ENCODE assay signal across 27 mouse cellular contexts in genomic region chr16:11303741-11304140, GRCm38 (mm10). TPM values are rescaled to one million over a fixed set of nuclear protein-coding genes. Genes with fewer than 3 reads are reported as not detected.
A peak's percentile ranks its signal among the peaks of the same experiment; 100 is the strongest.
DNase-seq lines count a peak whose midpoint lies in the region; TF ChIP-seq lines count a peak whose summit lies in the region.
"Had no signal": no experiment of that assay in that cellular context is flagged by ENCODE, and none has a peak within 500 bp of the region (broad histone marks: within the 10 kb centered on the region; RNA-seq: fewer than 3 reads in every experiment).

No protein-coding gene starts in this region.

- no peak overlapping the region for H3K4me2 ChIP-seq in CH12.LX (ENCODE audit: insufficient read depth, low read depth, poor library complexity, severe bottlenecking)

- H3K79me2 ChIP-seq in CH12.LX (replicated peaks; ENCODE audit: control insufficient read depth, extremely low read depth, insufficient read depth, poor library complexity, severe bottlenecking) = no peaks in the 10 kb centered on the region

- peaks cover 0 to 10% of the 10 kb centered on the region in 2 experiments; a peak in 2 of 4 replicates for H3K4me1 ChIP-seq in CH12.LX (ENCODE audit: control insufficient read depth in 1 of 2, insufficient read depth in 2 of 2)
- no peaks in the 10 kb centered on the region for H3K4me1 ChIP-seq in ES-Bruce4 (ENCODE audit: control insufficient read depth, insufficient read depth, low read length)
- peaks cover 0 to 5% of the 10 kb centered on the region in 2 experiments; a peak in 1 of 4 replicates for H3K4me1 ChIP-seq in ES-E14 (ENCODE audit: control insufficient read depth in 2 of 2, insufficient read depth in 2 of 2, low read length in 2 of 2, poor library complexity in 1 of 2)

- TF ChIP-seq POLR2A in CH12.LX (IDR thresholded peaks at IDR 0.05; ENCODE audit: low read depth, low read length) (no peak), ES-Bruce4 (IDR thresholded peaks at IDR 0.05; ENCODE audit: insufficient read depth, low read length) (no peak)

- H3K36me3 ChIP-seq in CH12.LX (replicated peaks in 1 of 2; ENCODE audit: control insufficient read depth in 1 of 2, insufficient read depth in 1 of 2, low read length in 1 of 2) = no peaks in the 10 kb centered on the region
- no peaks in the 10 kb centered on the region for H3K36me3 ChIP-seq in ES-Bruce4 (ENCODE audit: control insufficient read depth, insufficient read depth, low read length, poor library complexity, severe bottlenecking)
- no peaks in the 10 kb centered on the region for H3K36me3 ChIP-seq in ES-E14 (ENCODE audit: control insufficient read depth, insufficient read depth, low read length, poor library complexity, severe bottlenecking)
- H3K36me3 ChIP-seq: G1E had no signal

- in situ Hi-C loops in CH12.LX (cut with MboI; ENCODE audit: low pct_ligation_motif_present, low pct_unique_long_range_greater_than_20kb, low sequenced_read_pairs) = no loop called here
- in situ Hi-C loops in ES-E14 (cut with MboI; ENCODE audit: low sequenced_read_pairs in 2 of 2, unreplicated experiment in 2 of 2) = no loop called here

- H3K27me3 ChIP-seq in CH12.LX (replicated peaks) (no peaks in the 10 kb centered on the region), ES-Bruce4 (ENCODE audit: control insufficient read depth, insufficient read depth, low read length, poor library complexity, severe bottlenecking) (no peaks in the 10 kb centered on the region)
- H3K27me3 ChIP-seq: Patski had no signal

- H3K9ac ChIP-seq in CH12.LX (ENCODE audit: insufficient read depth, low read depth) (no peak overlapping the region), ES-Bruce4 (ENCODE audit: low read depth, poor library complexity, severe bottlenecking) (no peak overlapping the region), ES-E14 (ENCODE audit: insufficient read depth, low read depth, low read length, poor library complexity, severe bottlenecking) (no peak overlapping the region)

- no peak for TF ChIP-seq RAD21 in CH12.LX (IDR thresholded peaks at IDR 0.05; ENCODE audit: low read depth, low read length)

- TF ChIP-seq CTCF in CH12.LX (conservative IDR thresholded peaks at IDR 0.05 in 1 of 2, IDR thresholded peaks at IDR 0.05 in 1 of 2; ENCODE audit: low read depth in 2 of 2, low read length in 2 of 2) (no peak), ES-Bruce4 (IDR thresholded peaks at IDR 0.05; ENCODE audit: low read depth, low read length) (no peak)

- H3K27ac ChIP-seq in CH12.LX (ENCODE audit: insufficient read depth, low read depth) (no peak overlapping the region), ES-Bruce4 (ENCODE audit: insufficient read depth, low read length) (0 out of 2 replicates have a peak overlapping the region, but pooled peaks have one; percentile 7), ES-E14 (ENCODE audit: insufficient read depth, low read depth, low read length, poor library complexity, severe bottlenecking) (no peak overlapping the region)

- H3K4me3 ChIP-seq in CH12.LX (replicated peaks in 1 of 3; ENCODE audit: low read depth in 2 of 3, low read length in 2 of 3, poor library complexity in 1 of 3) = no peak overlapping the region
- no peak overlapping the region for H3K4me3 ChIP-seq in ES-Bruce4 (ENCODE audit: low read depth, low read length)
- no peak overlapping the region for H3K4me3 ChIP-seq in ES-E14 (ENCODE audit: insufficient read depth in 1 of 2, low read depth in 1 of 2, low read length in 2 of 2, poor library complexity in 1 of 2, severe bottlenecking in 1 of 2)

- DNase-seq in CH12.LX (ENCODE audit: extremely low read depth) (no peak), ES-E14 (ENCODE audit: low read depth, low spot score) (no peak)
- no peak for DNase-seq in lung, postnatal 25 days (ENCODE audit: low spot score)
- DNase-seq in frontal cortex, postnatal 25 days (ENCODE audit: low spot score in 2 of 2) = no peak
- no peak for DNase-seq in natural killer cell, adult 2 months (ENCODE audit: low spot score in 2 of 2)
- DNase-seq: adrenal gland, adult 2 months; adrenal gland, adult 8-10 months; adrenal gland, postnatal 10 days; adrenal gland, postnatal 14 days; adrenal gland, postnatal 25 days; adrenal gland, postnatal 36 days; B cell, adult 2 months; cerebellum, adult 11 months; cerebellum, adult 11-12 months; cerebellum, adult 18-20 months; cerebellum, adult 2 months; cerebellum, adult 8-10 months; cerebellum, adult 9-10 months had no signal

- dilution Hi-C loops in CH12.LX (cut with MboI; ENCODE audit: extremely low pct_ligation_motif_present, extremely low pct_unique_long_range_greater_than_20kb, low sequenced_read_pairs) = no loop called here

- H3K9me3 ChIP-seq in CH12.LX (replicated peaks; ENCODE audit: low read length) = no peaks in the 10 kb centered on the region
- no peaks in the 10 kb centered on the region for H3K9me3 ChIP-seq in ES-Bruce4 (replicated peaks; ENCODE audit: control insufficient read depth, insufficient read depth, low read length, poor library complexity, severe bottlenecking)
- H3K9me3 ChIP-seq in ES-E14 (ENCODE audit: control insufficient read depth, insufficient read depth, low read depth, low read length) = no peaks in the 10 kb centered on the region
- H3K9me3 ChIP-seq: G1E had no signal

- no peak for TF ChIP-seq EP300 in CH12.LX (IDR thresholded peaks at IDR 0.05; ENCODE audit: low read length)
- TF ChIP-seq EP300 in ES-Bruce4 (IDR thresholded peaks at IDR 0.05; ENCODE audit: insufficient read depth, low read depth, low read length) = no peak

TF ChIP-seq in CH12.LX, 34 proteins besides CTCF, POLR2A, EP300 and RAD21:
- no peak for TF ChIP-seq TBP (conservative IDR thresholded peaks at IDR 0.05; ENCODE audit: low read depth, low read length)
- peak; percentile 83 for TF ChIP-seq MAFK (IDR thresholded peaks at IDR 0.05; ENCODE audit: insufficient replicate concordance, low read length)

TF ChIP-seq in ES-E14, 5 proteins besides CTCF, POLR2A, EP300 and RAD21:
- TF ChIP-seq HCFC1 (IDR thresholded peaks at IDR 0.05; ENCODE audit: borderline replicate concordance, insufficient read depth, low read length) = no peak
- TF ChIP-seq MAFK (IDR thresholded peaks at IDR 0.05; ENCODE audit: insufficient read depth, low read depth, low read length) = peak; percentile 86
- no peak for TF ChIP-seq CHD2 (IDR thresholded peaks at IDR 0.05; ENCODE audit: low read depth, low read length)
- TF ChIP-seq ZC3H11A (IDR thresholded peaks at IDR 0.05; ENCODE audit: borderline replicate concordance, low read depth, low read length) = no peak

RNA-seq across cellular contexts. Expression of gene Tnfrsf17, which starts 9.9 kb away (rescaled TPM):
- 0.17 and 0.29 TPM in 2 replicates for total RNA-seq in CH12.LX (2012; rRNA removed)
- 0.32 and 0.42 TPM in 2 replicates for total RNA-seq in CH12.LX (2014; rRNA removed)
- not detected in 2 replicates for polyA plus RNA-seq in CH12.LX (2012; ENCODE audit: insufficient read length, low read depth)
- not detected in 2 replicates for polyA plus RNA-seq in ES-Bruce4 (2011; ENCODE audit: insufficient read depth, insufficient read length, low read depth, missing spikeins)
- total RNA-seq in ES-E14 (2012; rRNA removed) = 0.32 and 0.45 TPM in 2 replicates
- total RNA-seq: adrenal gland, adult 18-20 months; adrenal gland, adult 2 months; adrenal gland, postnatal 10 days; adrenal gland, postnatal 14 days; adrenal gland, postnatal 25 days; adrenal gland, postnatal 36 days; adrenal gland, postnatal 4 days; G1E; MEL had no signal
- polyA plus RNA-seq: activated CD4-positive, CD25-positive, alpha-beta regulatory T cell, adult 4 months; adrenal gland, adult 2 months; C2C12; CD4-positive, CD25-positive, alpha-beta regulatory T cell, adult 4 months; G1E; Patski had no signal

RNA-seq across cellular contexts. Expression of gene Snx29, which starts 19.0 kb away (rescaled TPM):
- total RNA-seq in CH12.LX (2012; rRNA removed) (1.3 and 3.1 TPM in 2 replicates), CH12.LX (2014; rRNA removed) (0.84 and 1.2 TPM in 2 replicates), ES-E14 (2012; rRNA removed) (9.6 and 13.4 TPM in 2 replicates)
- polyA plus RNA-seq in CH12.LX (2012; ENCODE audit: insufficient read length, low read depth) (3.2 TPM in 2 replicates), ES-Bruce4 (2011; ENCODE audit: insufficient read depth, insufficient read length, low read depth, missing spikeins) (9.2 and 10.5 TPM in 2 replicates)

RNA-seq across cellular contexts. Expression of gene Gspt1, which starts 49.6 kb away (rescaled TPM):
- 111 and 132 TPM in 2 replicates for total RNA-seq in CH12.LX (2012; rRNA removed)
- total RNA-seq in CH12.LX (2014; rRNA removed) = 147 and 151 TPM in 2 replicates
- polyA plus RNA-seq in CH12.LX (2012; ENCODE audit: insufficient read length, low read depth) = 502 and 886 TPM in 2 replicates
- polyA plus RNA-seq in ES-Bruce4 (2011; ENCODE audit: insufficient read depth, insufficient read length, low read depth, missing spikeins) = 267 and 290 TPM in 2 replicates
- 76.1 and 89.8 TPM in 2 replicates for total RNA-seq in ES-E14 (2012; rRNA removed)
